Mouse (Mus musculus) hindbrain, embryonic 15.5 days (tissue): ENCODE data around the gene Synj2. TPM values are rescaled to one million over a fixed set of nuclear protein-coding genes. Genes with fewer than 3 reads are reported as not detected.

Experiments used
- ATAC-seq: fragments of 200-750 bp; cut with Nextera tagmentation; 2 replicates; pipeline ENCODE4 v1.8.0; 2017; ENCODE audit warnings: low read depth, moderate number of reproducible peaks, moderate TSS enrichment; ENCODE audit not compliant: low FRiP score
- H3K27ac ChIP-seq: fragments of 300-500 bp; sonication (generic); replicated peaks from 2 replicates; pipeline ENCODE4 v1.5.1; 2015; ENCODE audit warnings: mild to moderate bottlenecking, inconsistent platforms
- H3K27me3 ChIP-seq: fragments of 300-500 bp; sonication (generic); 2 replicates; pipeline ENCODE4 v1.6.1; 2015; ENCODE audit warnings: control low read depth, inconsistent platforms
- H3K36me3 ChIP-seq: fragments of 300-500 bp; sonication (generic); 2 replicates; pipeline ENCODE4 v1.6.1; 2015; ENCODE audit warnings: control low read depth, inconsistent platforms
- H3K4me1 ChIP-seq: fragments of 300-500 bp; sonication (generic); replicated peaks from 2 replicates; pipeline ENCODE4 v1.6.1; 2015; ENCODE audit warnings: control low read depth, inconsistent platforms
- H3K4me2 ChIP-seq: fragments of 300-500 bp; sonication (generic); 2 replicates; pipeline ENCODE4 v1.6.1; 2015; ENCODE audit warnings: moderate library complexity, mild to moderate bottlenecking, inconsistent platforms
- H3K4me3 ChIP-seq: fragments of 300-500 bp; sonication (generic); 2 replicates; pipeline ENCODE4 v1.5.1; 2015; ENCODE audit warnings: mild to moderate bottlenecking, inconsistent platforms
- H3K9ac ChIP-seq: fragments of 300-500 bp; sonication (generic); 2 replicates; pipeline ENCODE4 v1.6.1; 2015; ENCODE audit warnings: inconsistent platforms
- H3K9me3 ChIP-seq: fragments of 300-500 bp; sonication (generic); 2 replicates; pipeline ENCODE4 v1.6.1; 2016; ENCODE audit warnings: control low read depth, inconsistent platforms
- WGBS: fragments of 180-500 bp; shearing (Covaris S2); methylation state at CpG from one replicate; pipeline ENCODE4 v1.1.7; 2015; 5-methylcytosine and 5-hydroxymethylcytosine counted together
- polyA plus RNA-seq: library from polyadenylated mRNA; unstranded; fragments of >200 nt; fragmentation: Nextera tagmentation; extraction: Ambion mirVana; gene quantifications from 2 replicates; pipeline ENCODE4 v1.2.1, GENCODE M21; 2015

Synj2 gene
- polyA plus RNA-seq, 1 experiment from 2014 or later = 1.7 TPM

DNA sequence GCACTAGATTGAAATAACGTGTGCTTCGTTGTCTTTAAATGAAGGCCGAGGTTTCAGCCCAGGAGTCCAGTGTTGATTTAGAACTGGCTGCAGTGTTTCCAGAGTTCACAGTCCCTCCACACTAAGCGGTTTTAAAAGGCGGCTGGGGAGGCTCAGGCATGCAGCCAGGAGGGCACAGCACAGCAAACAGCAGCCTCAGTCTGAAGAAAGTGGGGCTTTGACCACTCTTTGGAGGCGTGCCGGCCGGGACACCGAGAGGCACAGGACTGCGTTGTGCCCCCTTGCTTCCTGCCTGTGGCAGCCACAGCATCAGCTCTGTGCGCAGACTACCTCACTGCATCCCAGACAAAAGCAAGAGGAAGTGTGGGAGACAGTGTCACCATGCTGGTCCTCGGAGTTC lies 29.5 kb upstream of the Synj2 start:
- H3K4me2 ChIP-seq = no peak overlapping the region
- no peaks in the 10 kb centered on the region for H3K4me1 ChIP-seq
- peak; percentile 42; the same call in 1 of the 2 replicates for ATAC-seq
- no peaks in the 10 kb centered on the region for H3K9me3 ChIP-seq
- WGBS = 76% methylated on average over 12 of the region's 12 CpGs
- no peak overlapping the region for H3K9ac ChIP-seq
- no peak overlapping the region for H3K4me3 ChIP-seq
- H3K27ac ChIP-seq = 0 out of 2 replicates have a peak overlapping the region, but pooled peaks have one; percentile 17
- H3K27me3 ChIP-seq = no peaks in the 10 kb centered on the region
- no peaks in the 10 kb centered on the region for H3K36me3 ChIP-seq

DNA sequence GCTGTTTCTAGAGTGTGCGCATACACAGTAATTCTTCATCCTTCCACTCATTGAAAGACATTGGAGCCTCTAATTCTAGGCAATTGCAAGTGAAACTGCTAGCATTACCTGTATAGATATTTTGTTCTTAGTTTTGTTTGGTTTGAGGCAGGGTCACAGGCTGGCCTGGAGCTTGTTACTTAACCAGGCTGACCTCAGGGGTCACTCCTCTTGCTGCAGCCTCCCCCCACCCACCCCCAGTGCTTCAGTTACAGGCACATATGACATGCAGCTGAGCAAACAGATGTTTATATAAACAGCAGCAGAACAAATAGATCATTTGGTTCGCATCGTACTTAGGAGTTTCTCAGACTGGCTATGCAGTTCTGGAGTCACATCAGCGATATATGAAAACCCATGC lies 28.3 kb upstream of the Synj2 start:
- 89% methylated on average over 4 of the region's 4 CpGs for WGBS
- H3K4me3 ChIP-seq = no peak overlapping the region
- H3K27ac ChIP-seq = no peak overlapping the region
- no peaks in the 10 kb centered on the region for H3K36me3 ChIP-seq
- no peak for ATAC-seq
- no peaks in the 10 kb centered on the region for H3K9me3 ChIP-seq
- no peak overlapping the region for H3K4me2 ChIP-seq
- no peaks in the 10 kb centered on the region for H3K4me1 ChIP-seq
- no peak overlapping the region for H3K9ac ChIP-seq
- H3K27me3 ChIP-seq = no peaks in the 10 kb centered on the region

DNA sequence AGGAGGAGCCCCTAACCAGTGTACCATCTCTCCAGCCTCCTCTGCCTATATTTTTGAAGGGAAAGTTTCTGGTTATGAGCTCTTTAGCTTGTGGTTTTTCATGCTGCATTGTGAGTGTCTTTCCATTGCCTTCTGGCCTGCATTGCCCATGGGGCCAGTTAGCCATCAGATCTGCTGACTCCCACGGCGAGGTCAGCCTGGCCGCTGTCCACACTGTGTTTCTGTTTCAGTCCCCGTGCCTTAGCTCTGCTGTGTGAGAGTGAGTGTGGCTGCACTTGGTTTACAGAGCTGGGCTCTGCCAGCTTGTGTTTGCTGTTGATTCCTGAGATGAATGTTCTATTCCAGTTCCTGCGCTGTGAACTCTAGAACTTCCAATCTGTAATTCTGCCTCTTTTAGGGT lies 26.9 kb upstream of the Synj2 start:
- ATAC-seq = no peak
- no peaks in the 10 kb centered on the region for H3K9me3 ChIP-seq
- WGBS = 75% methylated on average over 5 of the region's 5 CpGs

DNA sequence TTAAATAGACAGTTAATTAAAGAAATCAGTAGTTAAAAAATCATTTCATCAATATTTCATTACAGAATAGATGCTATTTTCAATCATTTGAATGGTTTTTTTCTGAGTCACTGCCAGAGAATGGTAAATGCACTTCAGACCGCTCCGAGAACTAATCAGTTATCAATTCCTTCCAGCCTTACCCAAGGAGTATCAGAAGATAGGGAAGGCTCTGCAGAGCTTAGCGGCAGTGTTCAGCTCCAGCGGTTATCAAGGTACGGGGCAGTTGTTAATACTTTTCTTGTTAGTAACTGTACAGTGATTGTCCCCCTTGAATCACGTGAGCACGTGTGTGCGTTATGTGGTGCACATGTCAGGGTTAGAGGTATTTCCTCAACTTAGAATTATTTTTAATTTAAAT lies 19.1 kb upstream of the Synj2 start:
- ATAC-seq = no peak
- Histone ChIP-seq H3K9ac (no peak overlapping the region), H3K4me1 (no peaks in the 10 kb centered on the region), H3K4me2 (no peak overlapping the region), H3K27ac (no peak overlapping the region), H3K36me3 (no peaks in the 10 kb centered on the region), H3K9me3 (no peaks in the 10 kb centered on the region), H3K4me3 (no peak overlapping the region), H3K27me3 (no peaks in the 10 kb centered on the region)
- WGBS = 93% methylated on average over 8 of the region's 8 CpGs

More for the DNA sequence above, 26.9 kb upstream of the Synj2 start:
- no peak overlapping the region for H3K4me2 ChIP-seq
- no peak overlapping the region for H3K27ac ChIP-seq
- H3K27me3 ChIP-seq = no peaks in the 10 kb centered on the region
- no peaks in the 10 kb centered on the region for H3K4me1 ChIP-seq
- no peaks in the 10 kb centered on the region for H3K36me3 ChIP-seq
- no peak overlapping the region for H3K9ac ChIP-seq
- no peak overlapping the region for H3K4me3 ChIP-seq

DNA sequence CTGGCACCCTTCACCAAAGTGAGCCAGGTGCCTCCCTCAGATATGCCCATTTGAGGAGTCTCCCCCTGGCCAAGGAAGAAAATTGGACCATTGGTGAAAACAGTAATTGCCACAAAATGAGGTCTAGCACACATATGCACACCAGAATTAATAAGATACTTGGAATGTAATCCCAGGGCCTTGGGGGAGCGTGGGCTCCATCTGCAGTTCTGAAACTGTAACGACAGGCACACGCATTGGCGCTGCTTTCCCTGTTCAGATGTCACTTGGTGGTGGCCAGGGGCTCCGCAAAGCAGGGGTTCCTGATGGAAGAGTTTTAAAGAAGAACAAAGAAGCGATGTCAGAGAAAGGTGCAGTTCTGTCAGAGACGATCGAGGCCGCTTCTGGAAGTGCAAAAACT lies 17.8 kb upstream of the Synj2 start:
- 73% methylated on average over 9 of the region's 9 CpGs for WGBS
- Histone ChIP-seq H3K27ac (no peak overlapping the region), H3K4me3 (no peak overlapping the region), H3K4me2 (no peak overlapping the region), H3K9me3 (no peaks in the 10 kb centered on the region), H3K36me3 (0 out of 2 replicates have a peak, but pooled peaks cover 8% of the 10 kb centered on the region), H3K4me1 (no peaks in the 10 kb centered on the region), H3K9ac (no peak overlapping the region), H3K27me3 (no peaks in the 10 kb centered on the region)
- no peak for ATAC-seq

DNA sequence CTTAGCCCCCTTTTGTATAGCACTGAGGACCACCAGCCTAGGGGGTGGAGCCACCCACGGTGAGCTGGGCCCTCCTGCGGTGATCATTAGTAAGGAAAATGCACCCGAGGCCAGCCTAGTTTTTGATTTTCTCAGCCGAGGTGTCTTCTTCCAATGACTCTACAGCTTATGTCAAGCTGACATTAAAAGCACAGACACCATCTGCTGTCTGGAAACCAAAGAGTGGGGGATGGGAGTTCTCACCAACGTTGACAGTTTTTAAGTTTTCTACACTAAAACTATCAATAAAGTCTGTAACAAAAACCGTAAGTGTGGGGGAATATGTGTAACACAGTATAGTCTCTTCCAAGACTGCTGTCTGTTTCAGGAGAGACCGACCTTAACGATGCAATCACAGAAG lies 16.8 kb upstream of the Synj2 start:
- 59% methylated on average over 8 of the region's 8 CpGs for WGBS
- ATAC-seq = no peak
- Histone ChIP-seq H3K9me3 (no peaks in the 10 kb centered on the region), H3K36me3 (0 out of 2 replicates have a peak, but pooled peaks cover 11% of the 10 kb centered on the region), H3K4me2 (no peak overlapping the region), H3K4me3 (no peak overlapping the region), H3K27me3 (no peaks in the 10 kb centered on the region), H3K9ac (no peak overlapping the region), H3K4me1 (no peaks in the 10 kb centered on the region), H3K27ac (no peak overlapping the region)

DNA sequence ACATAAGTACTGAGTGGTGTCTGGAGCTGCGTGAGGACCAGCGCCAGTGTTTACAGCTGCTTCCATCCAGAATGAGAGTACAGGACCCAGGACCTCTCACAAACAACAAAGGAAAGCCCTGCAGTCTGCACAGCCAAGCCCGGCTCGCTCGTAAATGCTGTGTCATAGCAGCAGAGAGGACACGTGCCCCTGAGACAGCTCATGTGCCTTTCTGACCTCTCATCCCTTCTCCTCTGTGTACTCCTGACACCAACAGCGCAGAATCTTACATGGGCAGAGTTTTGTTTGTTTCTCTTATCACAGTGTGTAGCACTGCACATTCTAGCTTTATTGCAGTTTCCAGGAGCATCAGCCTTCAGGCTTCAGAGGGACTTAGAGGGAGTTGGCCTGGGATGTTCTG lies 14.4 kb upstream of the Synj2 start:
- Histone ChIP-seq H3K36me3 (0 out of 2 replicates have a peak, but pooled peaks cover 12% of the 10 kb centered on the region), H3K9me3 (no peaks in the 10 kb centered on the region), H3K27me3 (no peaks in the 10 kb centered on the region), H3K4me2 (no peak overlapping the region), H3K4me3 (no peak overlapping the region), H3K4me1 (no peaks in the 10 kb centered on the region), H3K27ac (no peak overlapping the region), H3K9ac (no peak overlapping the region)
- ATAC-seq = no peak
- WGBS = 79% methylated on average over 7 of the region's 7 CpGs

DNA sequence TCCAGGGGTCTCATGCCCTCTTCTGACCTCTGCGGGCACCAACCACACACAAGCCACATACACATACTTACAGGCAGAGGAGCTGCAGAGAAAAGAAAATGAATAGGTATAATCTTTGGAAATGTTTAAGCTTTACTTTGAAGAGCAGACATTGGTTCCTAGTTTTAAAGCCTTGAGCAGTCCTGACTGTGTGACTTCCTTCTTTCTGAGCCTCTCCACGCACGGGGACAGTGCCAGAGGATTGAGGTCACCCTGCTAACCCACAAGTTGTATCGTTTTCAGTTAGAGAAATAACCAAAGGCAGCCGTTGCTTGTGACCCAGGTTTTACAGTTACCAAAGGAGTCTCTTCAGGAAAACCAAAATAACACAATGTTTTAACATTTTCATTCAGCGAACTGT lies 12.0 kb upstream of the Synj2 start:
- no peaks in the 10 kb centered on the region for H3K9me3 ChIP-seq
- 0 out of 2 replicates have a peak, but pooled peaks cover 12% of the 10 kb centered on the region for H3K36me3 ChIP-seq
- no peak overlapping the region for H3K4me2 ChIP-seq
- H3K27ac ChIP-seq = no peak overlapping the region
- H3K9ac ChIP-seq = no peak overlapping the region
- WGBS = 86% methylated on average over 6 of the region's 6 CpGs
- no peak for ATAC-seq
- no peaks in the 10 kb centered on the region for H3K4me1 ChIP-seq
- H3K4me3 ChIP-seq = no peak overlapping the region
- H3K27me3 ChIP-seq = no peaks in the 10 kb centered on the region

DNA sequence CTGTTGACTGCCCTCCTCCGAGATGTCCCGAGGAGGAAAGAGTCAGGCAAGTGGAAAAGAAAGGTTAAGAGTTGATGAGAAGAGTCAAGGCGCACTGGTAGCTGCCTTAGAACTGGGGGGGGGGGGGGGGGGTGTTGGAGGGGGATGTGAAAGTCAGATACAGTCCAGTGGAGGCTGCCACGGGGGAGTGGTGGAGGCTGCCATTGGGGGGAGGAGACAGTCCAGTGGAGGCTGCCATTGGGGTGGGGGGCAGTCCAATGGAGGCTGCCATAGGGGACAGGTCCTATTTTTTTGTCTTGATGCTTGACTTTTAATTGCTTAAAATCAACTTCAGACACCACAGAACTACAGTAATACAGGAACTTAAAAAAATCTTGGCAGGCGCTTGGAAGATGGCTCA lies 8.9 kb upstream of the Synj2 start:
- H3K9me3 ChIP-seq = no peaks in the 10 kb centered on the region
- H3K4me2 ChIP-seq = no peak overlapping the region
- H3K36me3 ChIP-seq = 0 out of 2 replicates have a peak, but pooled peaks cover 12% of the 10 kb centered on the region
- no peak overlapping the region for H3K4me3 ChIP-seq
- peaks cover 21% of the 10 kb centered on the region for H3K4me1 ChIP-seq
- ATAC-seq = no peak
- no peak overlapping the region for H3K9ac ChIP-seq
- H3K27ac ChIP-seq = no peak overlapping the region
- WGBS = 86% methylated on average over 4 of the region's 5 CpGs
- H3K27me3 ChIP-seq = 0 out of 2 replicates have a peak, but pooled peaks cover 3% of the 10 kb centered on the region

DNA sequence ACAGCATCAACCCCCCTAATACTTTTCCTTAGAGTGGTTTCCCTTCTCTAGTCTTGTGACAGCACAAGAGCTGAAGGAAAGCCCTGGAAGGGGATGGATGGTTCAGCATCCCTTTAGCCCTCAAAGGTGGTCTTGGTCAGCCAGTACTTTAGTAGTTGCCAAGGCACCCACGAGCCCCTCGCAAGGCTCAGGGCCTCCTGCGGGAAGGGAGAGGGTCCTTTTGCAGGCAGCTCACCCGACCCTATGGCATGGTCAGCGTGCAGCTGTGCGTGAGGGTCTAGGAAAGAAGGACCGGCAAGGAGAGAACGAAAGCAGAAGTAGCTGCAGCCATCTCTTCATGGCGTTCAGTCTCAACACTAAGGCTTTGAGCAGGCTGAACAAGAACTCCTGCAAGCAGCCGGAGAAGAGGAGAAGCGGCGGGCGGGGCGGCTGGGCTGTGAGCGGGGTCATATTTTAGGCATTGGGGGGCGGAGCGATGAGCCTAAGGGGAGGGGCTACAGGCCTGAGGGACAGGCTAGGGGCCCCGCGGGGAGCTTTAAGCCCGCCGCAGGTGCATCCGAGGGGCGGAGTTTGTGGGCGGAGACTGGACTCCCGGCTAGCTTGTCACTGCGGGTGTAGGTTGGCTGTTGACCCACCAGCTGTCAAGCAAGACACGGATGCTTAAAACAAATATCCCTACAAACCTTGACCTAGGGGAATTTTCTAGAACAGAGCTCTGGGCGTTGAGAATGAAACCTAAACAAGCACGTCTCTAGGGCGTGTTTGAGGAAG lies 6.3 kb upstream of the Synj2 start:
- peaks cover 21% of the 10 kb centered on the region for H3K4me1 ChIP-seq
- peak overlapping the region; percentile 53 for H3K9ac ChIP-seq
- WGBS = under 1% methylated on average over 30 of the region's 30 CpGs
- 0 out of 2 replicates have a peak overlapping the region, but pooled peaks have one; percentile 53 for H3K27ac ChIP-seq
- peak; percentile 79 for ATAC-seq
- peak overlapping the region; percentile 44 for H3K4me3 ChIP-seq
- 0 out of 2 replicates have a peak, but pooled peaks cover 3% of the 10 kb centered on the region for H3K27me3 ChIP-seq
- H3K9me3 ChIP-seq = no peaks in the 10 kb centered on the region
- H3K36me3 ChIP-seq = no peaks in the 10 kb centered on the region
- peak overlapping the region; percentile 86 for H3K4me2 ChIP-seq

DNA sequence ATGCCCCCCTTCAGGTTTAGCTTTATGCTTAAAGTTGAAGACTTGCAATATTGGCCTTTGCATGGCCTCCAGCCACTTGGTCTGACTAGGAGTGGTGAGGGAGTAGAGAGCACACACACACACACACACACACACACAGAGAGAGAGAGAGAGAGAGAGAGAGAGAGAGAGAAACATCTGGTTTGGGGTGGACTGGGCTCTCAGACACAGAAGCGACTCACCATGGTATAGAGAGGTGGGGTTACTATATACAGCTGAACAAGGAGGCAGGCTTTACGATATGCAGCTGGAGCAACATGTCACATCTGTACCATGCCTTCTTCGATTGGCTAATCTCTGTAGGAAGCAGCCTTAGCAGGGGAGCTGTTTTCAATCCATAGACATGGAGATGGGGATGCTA lies 5.4 kb upstream of the Synj2 start:
- H3K36me3 ChIP-seq = no peaks in the 10 kb centered on the region
- WGBS = 32% methylated on average over 3 of the region's 3 CpGs
- ATAC-seq = peak; percentile 28; the same call in 1 of the 2 replicates
- 0 out of 2 replicates have a peak, but pooled peaks cover 11% of the 10 kb centered on the region for H3K27me3 ChIP-seq
- H3K9me3 ChIP-seq = no peaks in the 10 kb centered on the region
- H3K27ac ChIP-seq = no peak overlapping the region
- H3K9ac ChIP-seq = no peak overlapping the region
- peaks cover 22% of the 10 kb centered on the region for H3K4me1 ChIP-seq
- H3K4me2 ChIP-seq = no peak overlapping the region
- no peak overlapping the region for H3K4me3 ChIP-seq

DNA sequence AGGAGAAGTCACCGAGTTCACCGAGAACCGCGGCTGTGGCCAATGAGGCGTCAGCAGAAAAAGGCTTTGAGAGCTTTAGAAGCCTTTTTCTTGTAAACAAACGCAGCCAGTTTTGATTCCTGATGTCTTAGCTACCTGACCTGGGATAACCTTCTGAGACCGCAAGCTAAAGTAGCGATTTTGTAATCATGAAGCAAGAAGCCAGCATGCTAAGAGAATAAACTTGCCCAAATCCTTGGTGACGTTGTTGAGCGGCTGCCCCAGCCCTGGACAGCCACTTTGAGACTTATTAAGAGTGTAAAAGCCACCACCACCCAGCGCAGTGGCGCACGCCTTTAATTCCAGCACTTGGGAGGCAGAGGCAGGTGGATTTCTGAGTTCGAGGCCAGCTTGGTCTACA lies 4.8 kb upstream of the Synj2 start:
- no peaks in the 10 kb centered on the region for H3K36me3 ChIP-seq
- H3K27me3 ChIP-seq = peaks cover 13% of the 10 kb centered on the region; the same call in 1 of the 2 replicates
- no peak overlapping the region for H3K4me2 ChIP-seq
- peaks cover 25% of the 10 kb centered on the region for H3K4me1 ChIP-seq
- no peaks in the 10 kb centered on the region for H3K9me3 ChIP-seq
- no peak for ATAC-seq
- H3K27ac ChIP-seq = no peak overlapping the region
- H3K4me3 ChIP-seq = no peak overlapping the region
- WGBS = 44% methylated on average over 14 of the region's 14 CpGs
- H3K9ac ChIP-seq = no peak overlapping the region
